Mouse (Mus musculus) forebrain, embryonic 13.5 days (tissue): ENCODE measurements around the gene Fubp1. TPM values are rescaled to one million over a fixed set of nuclear protein-coding genes. Genes with fewer than 3 reads are reported as not detected.

Experiments
- ATAC-seq: fragments of 200-750 bp; cut with Nextera tagmentation; 2 replicates; pipeline ENCODE4 v1.8.0; 2017
- H3K27ac ChIP-seq: fragments of 300-500 bp; sonication (generic); 2 replicates; pipeline ENCODE4 v1.5.1; 2015; ENCODE audit warnings: inconsistent platforms, mild to moderate bottlenecking, moderate library complexity
- H3K27me3 ChIP-seq: fragments of 300-500 bp; sonication (generic); 2 replicates; pipeline ENCODE4 v1.6.1; 2015; ENCODE audit warnings: mild to moderate bottlenecking, inconsistent platforms
- H3K36me3 ChIP-seq: fragments of 300-500 bp; sonication (generic); 2 replicates; pipeline ENCODE4 v1.6.1; 2015; ENCODE audit warnings: mild to moderate bottlenecking, inconsistent platforms; ENCODE audit not compliant: poor library complexity, severe bottlenecking
- H3K4me1 ChIP-seq: fragments of 300-500 bp; sonication (generic); 2 replicates; pipeline ENCODE4 v1.6.1; 2015; ENCODE audit warnings: inconsistent platforms
- H3K4me2 ChIP-seq: fragments of 300-500 bp; sonication (generic); 2 replicates; pipeline ENCODE4 v1.6.1; 2015; ENCODE audit warnings: inconsistent platforms, mild to moderate bottlenecking, moderate library complexity
- H3K4me3 ChIP-seq: fragments of 300-500 bp; sonication (generic); 2 replicates; pipeline ENCODE4 v1.5.1; 2015; ENCODE audit warnings: mild to moderate bottlenecking, inconsistent platforms
- H3K9ac ChIP-seq: fragments of 300-500 bp; sonication (generic); 2 replicates; pipeline ENCODE4 v1.6.1; 2015; ENCODE audit warnings: mild to moderate bottlenecking, inconsistent platforms
- H3K9me3 ChIP-seq: fragments of 300-500 bp; sonication (generic); replicated peaks from 2 replicates; pipeline ENCODE4 v1.6.1; 2016; ENCODE audit warnings: inconsistent platforms
- WGBS: fragments of 180-500 bp; shearing (Covaris S2); methylation state at CpG from one replicate; pipeline ENCODE4 v1.1.7; 2015; 5-methylcytosine and 5-hydroxymethylcytosine counted together
- polyA plus RNA-seq: library from polyadenylated mRNA; unstranded; fragments of >200 nt; fragmentation: Nextera tagmentation; extraction: Ambion mirVana; gene quantifications from 2 replicates; pipeline ENCODE4 v1.2.1, GENCODE M21; 2015

The Fubp1 gene
- polyA plus RNA-seq, 1 experiment from 2014 or later: 412 TPM

- Histone ChIP-seq H3K9me3 (no peaks in the 10 kb centered on the region), H3K9ac (peak overlapping the region; percentile 100), H3K27me3 (no peaks in the 10 kb centered on the region), H3K4me2 (peak overlapping the region; percentile 80), H3K4me3 (peak overlapping the region; percentile 97), H3K4me1 (peaks cover 34% of the 10 kb centered on the region), H3K36me3 (peaks cover 27% of the 10 kb centered on the region), H3K27ac (peak overlapping the region; percentile 100; the same call in 1 of the 2 replicates)
- WGBS: 49% methylated on average over 7 of the region's 7 CpGs
- ATAC-seq: no peak
Measured at GRCm38 (mm10) chr3:152211731-152212279, 1.6 kb downstream of the Fubp1 start.

DNA sequence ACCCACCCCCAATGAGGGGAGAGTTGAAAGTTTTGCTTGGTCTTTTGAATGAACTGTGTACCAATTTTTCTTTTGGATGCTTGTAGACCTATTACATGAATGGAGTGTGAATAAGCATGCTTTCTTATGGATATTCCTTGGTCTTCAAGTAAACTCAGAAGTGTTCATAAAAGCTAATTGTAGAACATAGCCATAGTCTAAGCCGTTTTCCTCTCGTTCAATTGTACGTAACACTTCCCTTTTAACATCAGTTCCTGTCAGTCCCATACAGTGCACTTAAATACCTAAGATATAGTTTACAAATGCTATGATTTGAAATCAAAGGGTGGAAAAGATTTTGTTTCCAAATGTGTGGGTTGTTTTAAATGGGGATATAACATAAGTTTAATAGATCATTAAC is 3.2 kb downstream of the Fubp1 start:
- H3K9ac ChIP-seq: peak overlapping the region; percentile 100
- no peak for ATAC-seq
- H3K9me3 ChIP-seq: no peaks in the 10 kb centered on the region
- no peak overlapping the region for H3K27ac ChIP-seq
- H3K4me1 ChIP-seq: peaks cover 32% of the 10 kb centered on the region
- H3K4me3 ChIP-seq: peak overlapping the region; percentile 97
- 40% methylated on average over 3 of the region's 3 CpGs for WGBS
- peak overlapping the region; percentile 80 for H3K4me2 ChIP-seq
- no peaks in the 10 kb centered on the region for H3K27me3 ChIP-seq
- peaks cover 35% of the 10 kb centered on the region for H3K36me3 ChIP-seq

GRCm38 (mm10) chr3:152224918-152225317 is 14.7 kb downstream of the Fubp1 start:
- H3K4me2 ChIP-seq: no peak overlapping the region
- H3K9me3 ChIP-seq: no peaks in the 10 kb centered on the region
- peaks cover 92% of the 10 kb centered on the region for H3K36me3 ChIP-seq
- H3K27ac ChIP-seq: no peak overlapping the region
- H3K4me3 ChIP-seq: no peak overlapping the region
- ATAC-seq: no peak
- H3K9ac ChIP-seq: no peak overlapping the region
- no peaks in the 10 kb centered on the region for H3K4me1 ChIP-seq
- H3K27me3 ChIP-seq: no peaks in the 10 kb centered on the region

GRCm38 (mm10) chr3:152225906-152226305 is 15.7 kb downstream of the Fubp1 start:
- no peak for ATAC-seq
- Histone ChIP-seq H3K27me3 (no peaks in the 10 kb centered on the region), H3K4me1 (no peaks in the 10 kb centered on the region), H3K4me2 (no peak overlapping the region), H3K4me3 (no peak overlapping the region), H3K9ac (no peak overlapping the region), H3K9me3 (no peaks in the 10 kb centered on the region), H3K27ac (no peak overlapping the region), H3K36me3 (peaks cover 88% of the 10 kb centered on the region)
- 92% methylated on average over 7 of the region's 7 CpGs for WGBS

- Histone ChIP-seq H3K4me2 (no peak overlapping the region), H3K4me3 (no peak overlapping the region), H3K27ac (no peak overlapping the region), H3K36me3 (peaks cover 81% of the 10 kb centered on the region), H3K4me1 (no peaks in the 10 kb centered on the region), H3K27me3 (no peaks in the 10 kb centered on the region), H3K9ac (no peak overlapping the region), H3K9me3 (no peaks in the 10 kb centered on the region)
- ATAC-seq: no peak
- WGBS: 96% methylated on average over 7 of the region's 7 CpGs
Measured at GRCm38 (mm10) chr3:152228843-152229242, 18.6 kb downstream of the Fubp1 start.

DNA sequence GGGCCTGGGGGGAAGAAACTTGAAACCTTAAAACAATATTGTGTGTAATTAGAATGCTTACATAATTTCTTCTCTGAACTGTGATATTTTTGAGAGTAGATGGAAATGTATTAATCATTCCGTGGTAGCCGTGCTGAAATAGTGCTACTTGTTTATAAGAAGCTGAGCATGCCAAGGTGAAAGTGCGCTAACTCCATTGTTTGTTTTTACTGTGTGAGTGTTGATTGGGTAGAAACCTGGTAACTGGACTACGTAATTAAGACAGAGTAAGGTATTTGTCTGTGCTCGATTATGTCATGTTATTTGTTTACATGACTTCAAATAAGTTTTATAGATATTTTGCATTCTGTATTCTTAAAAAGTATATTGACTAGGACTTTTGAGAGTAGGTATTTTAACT is 19.0 kb downstream of the Fubp1 start:
- Histone ChIP-seq H3K9ac (no peak overlapping the region), H3K27ac (no peak overlapping the region), H3K27me3 (no peaks in the 10 kb centered on the region), H3K4me1 (no peaks in the 10 kb centered on the region), H3K4me2 (no peak overlapping the region), H3K4me3 (no peak overlapping the region), H3K36me3 (peaks cover 78% of the 10 kb centered on the region), H3K9me3 (no peaks in the 10 kb centered on the region)
- WGBS: 94% methylated on average over 5 of the region's 5 CpGs
- no peak for ATAC-seq

- H3K4me1 ChIP-seq: no peaks in the 10 kb centered on the region
- H3K4me3 ChIP-seq: no peak overlapping the region
- H3K27ac ChIP-seq: no peak overlapping the region
- no peaks in the 10 kb centered on the region for H3K27me3 ChIP-seq
- no peak for ATAC-seq
- WGBS: 53% methylated on average over 6 of the region's 6 CpGs
- H3K9ac ChIP-seq: no peak overlapping the region
- H3K9me3 ChIP-seq: no peaks in the 10 kb centered on the region
- H3K36me3 ChIP-seq: peaks cover 68% of the 10 kb centered on the region
- H3K4me2 ChIP-seq: no peak overlapping the region
Measured at GRCm38 (mm10) chr3:152231333-152232100, 21.3 kb downstream of the Fubp1 start.

GRCm38 (mm10) chr3:152235238-152235637 is 25.0 kb downstream of the Fubp1 start:
- H3K4me3 ChIP-seq: no peak overlapping the region
- ATAC-seq: no peak
- H3K36me3 ChIP-seq: peaks cover 64% of the 10 kb centered on the region
- 98% methylated on average over 1 of the region's 1 CpGs for WGBS
- H3K9ac ChIP-seq: no peak overlapping the region
- no peak overlapping the region for H3K27ac ChIP-seq
- no peak overlapping the region for H3K4me2 ChIP-seq
- no peaks in the 10 kb centered on the region for H3K27me3 ChIP-seq
- no peaks in the 10 kb centered on the region for H3K4me1 ChIP-seq
- no peaks in the 10 kb centered on the region for H3K9me3 ChIP-seq

GRCm38 (mm10) chr3:152235805-152236204 is 25.6 kb downstream of the Fubp1 start:
- Histone ChIP-seq H3K27ac (no peak overlapping the region), H3K9me3 (no peaks in the 10 kb centered on the region), H3K27me3 (no peaks in the 10 kb centered on the region), H3K36me3 (peaks cover 65% of the 10 kb centered on the region), H3K4me2 (no peak overlapping the region), H3K4me1 (no peaks in the 10 kb centered on the region), H3K9ac (no peak overlapping the region), H3K4me3 (no peak overlapping the region)
- 96% methylated on average over 1 of the region's 1 CpGs for WGBS
- no peak for ATAC-seq

- no peaks in the 10 kb centered on the region for H3K9me3 ChIP-seq
- no peak overlapping the region for H3K4me2 ChIP-seq
- H3K4me1 ChIP-seq: no peaks in the 10 kb centered on the region
- no peak overlapping the region for H3K4me3 ChIP-seq
- H3K9ac ChIP-seq: no peak overlapping the region
- ATAC-seq: peak; percentile 14; the same call in 1 of the 2 replicates
- H3K36me3 ChIP-seq: peaks cover 49% of the 10 kb centered on the region
- no peak overlapping the region for H3K27ac ChIP-seq
- no peaks in the 10 kb centered on the region for H3K27me3 ChIP-seq
- 65% methylated on average over 2 of the region's 2 CpGs for WGBS
Measured at GRCm38 (mm10) chr3:152238836-152239235, 28.6 kb downstream of the Fubp1 start.

- no peaks in the 10 kb centered on the region for H3K9me3 ChIP-seq
- H3K36me3 ChIP-seq: peaks cover 44% of the 10 kb centered on the region
- ATAC-seq: no peak
- H3K27me3 ChIP-seq: no peaks in the 10 kb centered on the region
- no peak overlapping the region for H3K27ac ChIP-seq
- no peak overlapping the region for H3K9ac ChIP-seq
- H3K4me2 ChIP-seq: no peak overlapping the region
- no peak overlapping the region for H3K4me3 ChIP-seq
- WGBS: 94% methylated on average over 1 of the region's 1 CpGs
- no peaks in the 10 kb centered on the region for H3K4me1 ChIP-seq
Measured at GRCm38 (mm10) chr3:152239592-152239991, 29.4 kb downstream of the Fubp1 start.

GRCm38 (mm10) chr3:152241098-152241497 is 30.9 kb downstream of the Fubp1 start:
- Histone ChIP-seq H3K4me1 (no peaks in the 10 kb centered on the region), H3K9me3 (no peaks in the 10 kb centered on the region), H3K27me3 (no peaks in the 10 kb centered on the region), H3K36me3 (peaks cover 35% of the 10 kb centered on the region), H3K4me2 (no peak overlapping the region), H3K27ac (no peak overlapping the region), H3K4me3 (no peak overlapping the region), H3K9ac (no peak overlapping the region)
- ATAC-seq: no peak
- WGBS: 85% methylated on average over 3 of the region's 3 CpGs

DNA sequence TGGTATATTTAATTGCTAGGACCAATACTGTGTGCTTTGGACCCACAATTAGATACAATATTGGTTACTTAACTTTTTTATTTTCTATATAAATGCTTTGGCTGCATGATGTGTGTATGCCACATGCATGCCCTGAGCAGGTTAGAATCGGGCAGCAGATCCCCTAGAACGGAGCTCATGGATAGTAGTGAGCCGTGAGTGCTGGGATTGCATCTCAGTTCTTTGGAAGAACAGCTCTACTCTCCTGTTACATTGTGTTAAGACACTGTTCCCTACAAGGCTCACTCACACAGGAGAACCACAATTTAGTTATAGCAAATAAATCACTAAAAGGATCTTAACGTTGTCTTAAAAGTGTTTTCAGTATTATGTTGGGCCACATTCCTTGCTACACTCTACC is 33.1 kb downstream of the Fubp1 start:
- Histone ChIP-seq H3K4me1 (no peaks in the 10 kb centered on the region), H3K4me3 (no peak overlapping the region), H3K9me3 (no peaks in the 10 kb centered on the region), H3K9ac (no peak overlapping the region), H3K27ac (no peak overlapping the region), H3K27me3 (no peaks in the 10 kb centered on the region), H3K36me3 (peaks cover 24% of the 10 kb centered on the region), H3K4me2 (no peak overlapping the region)
- 78% methylated on average over 4 of the region's 4 CpGs for WGBS
- ATAC-seq: no peak
